Mouse (Mus musculus): Measurements from ENCODE around the gene Lgi2. TPM values are rescaled to one million over a fixed set of nuclear protein-coding genes. Genes with fewer than 3 reads are reported as not detected.

The Lgi2 gene
- polyA plus RNA-seq, 1 experiment from 2014 or later = 1.5 TPM

DNA sequence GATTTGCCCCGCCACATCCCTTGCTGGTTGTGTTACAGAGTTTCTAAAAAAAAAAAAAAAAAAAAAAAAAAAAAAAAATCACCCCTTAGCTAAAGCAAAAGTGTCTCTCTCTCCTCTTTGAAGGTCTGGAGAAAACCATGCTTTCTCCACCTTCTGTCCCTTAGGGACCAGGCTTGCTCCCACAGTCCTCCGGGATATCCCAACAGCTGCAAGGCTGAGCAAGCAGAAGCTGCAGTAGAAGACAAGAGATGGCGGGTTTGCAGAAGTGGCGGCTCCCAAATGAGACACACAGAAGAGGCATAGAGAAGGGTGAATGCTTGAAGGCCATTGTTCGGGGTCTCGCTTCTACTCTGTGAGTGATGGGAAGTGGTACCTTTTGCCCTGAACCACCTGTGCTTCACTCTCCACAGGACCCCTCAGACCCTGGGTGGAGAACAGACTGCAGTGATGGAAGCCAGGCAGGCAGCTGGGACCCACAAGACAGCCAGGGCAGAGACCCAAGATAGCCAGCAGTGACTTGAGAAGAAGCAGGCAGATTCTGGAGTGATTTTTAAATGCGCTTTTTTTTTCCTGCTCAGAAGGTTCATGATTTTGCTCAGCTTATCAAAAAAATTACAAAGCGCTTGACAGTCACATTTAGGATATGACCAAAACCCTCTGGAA, 39.8 kb downstream of the Lgi2 start:
- Histone ChIP-seq H3K9ac (ENCODE audit: low read length) (no peak overlapping the region), H3K4me2 (ENCODE audit: low read depth, low read length) (no peak overlapping the region), H3K4me1 (ENCODE audit: control insufficient read depth, insufficient read depth, low read length) (0 out of 2 replicates have a peak, but pooled peaks cover 3% of the 10 kb centered on the region), H3K4me3 (ENCODE audit: low read length) (no peak overlapping the region), H3K9me3 (replicated peaks; ENCODE audit: control insufficient read depth, low read length) (no peaks in the 10 kb centered on the region), H3K27ac (ENCODE audit: low read length) (no peak overlapping the region), H3K27me3 (ENCODE audit: control insufficient read depth, insufficient read depth, low read length) (no peaks in the 10 kb centered on the region), H3K36me3 (ENCODE audit: control insufficient read depth, insufficient read depth) (no peaks in the 10 kb centered on the region)
- 78% methylated on average over 8 of the region's 8 CpGs for WGBS
- ATAC-seq (replicated peaks; ENCODE audit: extremely low read depth, insufficient read depth, low FRiP score) = no peak

DNA sequence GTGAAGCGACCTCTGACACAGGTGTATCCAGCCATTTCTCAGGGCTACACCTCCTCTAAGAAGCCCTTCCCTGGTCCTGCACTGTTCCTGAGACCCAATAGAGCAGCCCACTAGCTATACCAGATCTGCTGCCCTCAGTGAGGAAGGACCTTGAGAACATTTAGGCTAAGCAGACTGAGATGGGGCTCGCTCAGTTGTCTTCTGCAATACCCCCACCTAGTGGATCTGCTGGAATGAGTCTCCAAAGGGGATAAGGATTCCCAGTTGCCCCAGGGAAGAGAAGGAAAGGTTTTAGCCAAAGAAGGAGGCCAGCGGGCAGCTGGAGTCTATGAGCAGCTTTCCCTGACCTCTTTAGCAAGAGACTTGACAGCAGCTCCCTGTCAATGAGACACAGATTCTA, 42.1 kb downstream of the Lgi2 start:
- Histone ChIP-seq H3K9me3 (replicated peaks; ENCODE audit: control insufficient read depth, low read length) (0 out of 2 replicates have a peak, but pooled peaks cover 3% of the 10 kb centered on the region), H3K27me3 (ENCODE audit: control insufficient read depth, insufficient read depth, low read length) (no peaks in the 10 kb centered on the region), H3K27ac (ENCODE audit: low read length) (no peak overlapping the region), H3K36me3 (ENCODE audit: control insufficient read depth, insufficient read depth) (no peaks in the 10 kb centered on the region), H3K9ac (ENCODE audit: low read length) (no peak overlapping the region), H3K4me1 (ENCODE audit: control insufficient read depth, insufficient read depth, low read length) (0 out of 2 replicates have a peak, but pooled peaks cover 3% of the 10 kb centered on the region), H3K4me3 (ENCODE audit: low read length) (no peak overlapping the region), H3K4me2 (ENCODE audit: low read depth, low read length) (no peak overlapping the region)
- ATAC-seq (replicated peaks; ENCODE audit: extremely low read depth, insufficient read depth, low FRiP score) = no peak; the same call in 1 of the 2 replicates
- WGBS = 47% methylated on average over 3 of the region's 3 CpGs

DNA sequence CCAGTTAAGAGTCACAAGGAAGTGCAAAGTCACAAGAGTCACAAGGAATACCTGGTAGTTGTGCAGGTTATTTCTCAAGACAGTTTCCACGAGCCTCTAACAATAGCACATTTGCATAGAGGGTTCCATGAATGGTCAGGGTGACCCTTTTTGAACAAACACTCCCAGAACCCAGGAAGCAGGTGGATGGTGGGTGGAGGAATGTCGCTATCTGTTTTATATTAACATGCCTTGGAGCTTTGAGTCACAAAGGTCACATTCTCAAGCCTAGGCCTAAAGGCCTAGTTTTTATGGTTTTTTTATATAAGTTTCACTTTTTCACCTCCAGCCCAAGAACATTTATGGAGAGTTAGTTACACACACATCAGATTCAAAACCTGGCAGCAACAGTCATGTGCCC, 46.3 kb downstream of the Lgi2 start:
- Histone ChIP-seq H3K27me3 (ENCODE audit: control insufficient read depth, insufficient read depth, low read length) (no peaks in the 10 kb centered on the region), H3K4me2 (ENCODE audit: low read depth, low read length) (no peak overlapping the region), H3K9ac (ENCODE audit: low read length) (no peak overlapping the region), H3K4me1 (ENCODE audit: control insufficient read depth, insufficient read depth, low read length) (peaks cover 3% of the 10 kb centered on the region; the same call in 1 of the 2 replicates), H3K9me3 (replicated peaks; ENCODE audit: control insufficient read depth, low read length) (0 out of 2 replicates have a peak, but pooled peaks cover 3% of the 10 kb centered on the region), H3K4me3 (ENCODE audit: low read length) (no peak overlapping the region), H3K36me3 (ENCODE audit: control insufficient read depth, insufficient read depth) (no peaks in the 10 kb centered on the region), H3K27ac (ENCODE audit: low read length) (no peak overlapping the region)
- no peak for ATAC-seq (replicated peaks; ENCODE audit: extremely low read depth, insufficient read depth, low FRiP score)
- WGBS = 81% methylated on average over 2 of the region's 2 CpGs

DNA sequence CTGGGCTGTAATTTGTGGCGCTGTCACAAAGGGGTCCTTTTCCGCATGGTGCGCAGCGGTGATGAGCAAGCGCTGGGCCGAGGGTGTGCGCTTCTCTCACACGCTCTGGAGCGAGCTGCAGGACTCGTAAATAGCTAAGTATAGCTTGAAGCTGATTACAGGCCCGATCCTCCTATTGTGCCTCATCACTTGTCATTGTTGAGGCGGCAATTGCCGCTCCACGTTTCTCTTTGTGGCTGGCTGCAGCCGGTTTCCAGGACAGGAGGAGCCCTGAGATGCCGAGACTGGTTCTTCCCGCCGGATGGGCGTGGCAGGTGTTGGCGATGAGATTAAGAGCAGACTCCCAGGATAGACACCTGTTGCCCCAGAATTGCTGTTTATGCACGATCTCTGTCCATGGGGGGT, 50.2 kb downstream of the Lgi2 start:
- peaks cover 3% of the 10 kb centered on the region; the same call in 1 of the 2 replicates for H3K4me1 ChIP-seq (ENCODE audit: control insufficient read depth, insufficient read depth, low read length)
- H3K4me2 ChIP-seq (ENCODE audit: low read depth, low read length) = peak overlapping the region; percentile 55
- H3K36me3 ChIP-seq (ENCODE audit: control insufficient read depth, insufficient read depth) = no peaks in the 10 kb centered on the region
- peak overlapping the region; percentile 38 for H3K4me3 ChIP-seq (ENCODE audit: low read length)
- H3K27ac ChIP-seq (ENCODE audit: low read length) = no peak overlapping the region
- no peak; the same call in 1 of the 2 replicates for ATAC-seq (replicated peaks; ENCODE audit: extremely low read depth, insufficient read depth, low FRiP score)
- H3K9ac ChIP-seq (ENCODE audit: low read length) = no peak overlapping the region
- WGBS = 18% methylated on average over 21 of the region's 21 CpGs
- no peaks in the 10 kb centered on the region for H3K27me3 ChIP-seq (ENCODE audit: control insufficient read depth, insufficient read depth, low read length)
- 0 out of 2 replicates have a peak, but pooled peaks cover 3% of the 10 kb centered on the region for H3K9me3 ChIP-seq (replicated peaks; ENCODE audit: control insufficient read depth, low read length)

DNA sequence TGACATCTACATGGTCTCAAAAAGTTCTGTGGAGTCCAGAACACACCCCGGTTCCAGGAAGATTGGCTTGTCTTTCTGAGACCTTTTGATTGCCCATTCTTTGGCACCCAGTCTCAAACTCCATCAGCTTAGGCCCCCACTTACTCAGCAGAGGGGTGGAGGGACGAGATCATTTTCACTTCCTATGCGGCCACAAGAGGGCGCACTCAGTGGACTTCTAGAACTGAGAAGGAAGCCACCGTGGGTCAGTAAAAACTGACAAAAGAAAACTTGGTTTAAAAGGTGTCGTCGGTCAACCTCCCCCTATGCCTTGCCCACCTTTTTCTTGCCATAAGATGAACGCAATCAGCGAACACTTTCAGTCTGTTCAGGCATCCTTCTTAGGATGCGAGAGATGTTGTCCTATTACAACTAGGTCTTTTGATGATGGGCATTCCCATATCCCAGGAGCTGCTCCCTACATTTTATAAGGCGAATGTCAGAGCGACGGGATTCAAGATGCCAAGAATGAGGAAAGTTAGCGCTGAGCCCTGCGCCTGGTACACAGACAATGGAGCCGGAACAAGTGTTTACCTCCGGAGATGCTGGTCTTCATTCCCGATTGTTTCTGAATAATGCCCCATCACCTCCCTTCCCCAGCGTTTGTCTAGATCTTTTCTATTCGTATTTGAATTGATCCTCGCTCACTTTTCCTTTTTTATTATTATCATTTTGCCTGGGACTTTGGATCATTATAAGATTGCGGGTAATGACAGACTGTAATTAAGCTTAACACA, 50.8 kb downstream of the Lgi2 start:
- H3K27me3 ChIP-seq (ENCODE audit: control insufficient read depth, insufficient read depth, low read length) = no peaks in the 10 kb centered on the region
- peak overlapping the region; percentile 55 for H3K4me2 ChIP-seq (ENCODE audit: low read depth, low read length)
- H3K9me3 ChIP-seq (replicated peaks; ENCODE audit: control insufficient read depth, low read length) = 0 out of 2 replicates have a peak, but pooled peaks cover 3% of the 10 kb centered on the region
- 35% methylated on average over 22 of the region's 22 CpGs for WGBS
- H3K4me3 ChIP-seq (ENCODE audit: low read length) = peak overlapping the region; percentile 38
- peaks cover 5% of the 10 kb centered on the region; the same call in 1 of the 2 replicates for H3K4me1 ChIP-seq (ENCODE audit: control insufficient read depth, insufficient read depth, low read length)
- no peak overlapping the region for H3K9ac ChIP-seq (ENCODE audit: low read length)
- no peak for ATAC-seq (replicated peaks; ENCODE audit: extremely low read depth, insufficient read depth, low FRiP score)
- no peak overlapping the region for H3K27ac ChIP-seq (ENCODE audit: low read length)
- H3K36me3 ChIP-seq (ENCODE audit: control insufficient read depth, insufficient read depth) = no peaks in the 10 kb centered on the region

DNA sequence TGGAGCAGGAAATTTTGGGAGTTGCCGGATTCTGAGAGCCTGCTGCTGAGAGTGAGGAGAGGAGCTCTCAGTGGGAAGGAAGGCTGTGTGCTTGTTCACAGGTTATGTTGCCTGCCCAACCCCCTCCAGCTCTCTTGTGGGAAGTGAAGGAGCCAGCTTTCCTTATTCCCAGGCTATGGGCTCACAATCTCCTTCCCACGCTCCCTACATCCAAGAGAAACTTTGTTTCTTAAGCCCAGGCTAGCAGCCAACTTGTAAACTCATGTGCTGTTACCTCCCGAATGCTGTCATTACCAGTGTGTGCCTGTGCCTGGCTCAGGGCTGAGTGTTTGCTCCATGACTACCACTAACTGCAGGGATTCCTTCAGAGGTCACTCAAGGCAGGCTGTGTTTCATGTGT, 55.2 kb downstream of the Lgi2 start:
- no peak overlapping the region for H3K4me3 ChIP-seq (ENCODE audit: low read length)

DNA sequence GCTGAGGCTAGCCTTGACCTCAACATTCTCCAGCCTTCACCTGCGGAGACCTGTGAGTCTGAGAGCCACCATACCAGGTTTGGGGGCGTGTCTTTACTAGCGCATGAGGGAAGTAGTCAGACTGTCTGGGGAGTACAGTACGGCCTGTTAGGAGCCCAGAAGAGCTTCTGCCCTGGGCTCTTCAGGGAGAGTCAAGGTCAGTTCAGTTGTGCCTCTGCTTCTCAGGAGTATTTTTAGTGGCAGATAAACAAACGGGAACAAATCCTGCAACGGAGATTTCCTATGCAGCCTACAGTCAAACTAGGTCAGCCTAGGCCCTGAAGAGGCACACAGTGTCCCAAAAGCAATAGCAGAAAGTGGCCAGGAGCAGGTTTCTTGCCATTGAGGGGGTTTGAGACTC, 56.8 kb downstream of the Lgi2 start:
- H3K9me3 ChIP-seq (replicated peaks; ENCODE audit: control insufficient read depth, low read length) = no peaks in the 10 kb centered on the region
- no peak overlapping the region for H3K4me2 ChIP-seq (ENCODE audit: low read depth, low read length)
- H3K27me3 ChIP-seq (ENCODE audit: control insufficient read depth, insufficient read depth, low read length) = no peaks in the 10 kb centered on the region
- H3K36me3 ChIP-seq (ENCODE audit: control insufficient read depth, insufficient read depth) = no peaks in the 10 kb centered on the region
- 54% methylated on average over 6 of the region's 6 CpGs for WGBS
- H3K9ac ChIP-seq (ENCODE audit: low read length) = no peak overlapping the region
- peak overlapping the region; percentile 73 for H3K27ac ChIP-seq (ENCODE audit: low read length)
- H3K4me1 ChIP-seq (ENCODE audit: control insufficient read depth, insufficient read depth, low read length) = 0 out of 2 replicates have a peak, but pooled peaks cover 4% of the 10 kb centered on the region
- peak; percentile 82 for ATAC-seq (replicated peaks; ENCODE audit: extremely low read depth, insufficient read depth, low FRiP score)
- H3K4me3 ChIP-seq (ENCODE audit: low read length) = no peak overlapping the region

More for the DNA sequence above, 55.2 kb downstream of the Lgi2 start:
- ATAC-seq (replicated peaks; ENCODE audit: extremely low read depth, insufficient read depth, low FRiP score) = no peak
- H3K36me3 ChIP-seq (ENCODE audit: control insufficient read depth, insufficient read depth) = no peaks in the 10 kb centered on the region
- no peaks in the 10 kb centered on the region for H3K27me3 ChIP-seq (ENCODE audit: control insufficient read depth, insufficient read depth, low read length)
- no peak overlapping the region for H3K27ac ChIP-seq (ENCODE audit: low read length)
- H3K4me1 ChIP-seq (ENCODE audit: control insufficient read depth, insufficient read depth, low read length) = peaks cover 8% of the 10 kb centered on the region; the same call in 1 of the 2 replicates
- WGBS = 61% methylated on average over 3 of the region's 3 CpGs
- H3K4me2 ChIP-seq (ENCODE audit: low read depth, low read length) = no peak overlapping the region
- no peak overlapping the region for H3K9ac ChIP-seq (ENCODE audit: low read length)
- no peaks in the 10 kb centered on the region for H3K9me3 ChIP-seq (replicated peaks; ENCODE audit: control insufficient read depth, low read length)

DNA sequence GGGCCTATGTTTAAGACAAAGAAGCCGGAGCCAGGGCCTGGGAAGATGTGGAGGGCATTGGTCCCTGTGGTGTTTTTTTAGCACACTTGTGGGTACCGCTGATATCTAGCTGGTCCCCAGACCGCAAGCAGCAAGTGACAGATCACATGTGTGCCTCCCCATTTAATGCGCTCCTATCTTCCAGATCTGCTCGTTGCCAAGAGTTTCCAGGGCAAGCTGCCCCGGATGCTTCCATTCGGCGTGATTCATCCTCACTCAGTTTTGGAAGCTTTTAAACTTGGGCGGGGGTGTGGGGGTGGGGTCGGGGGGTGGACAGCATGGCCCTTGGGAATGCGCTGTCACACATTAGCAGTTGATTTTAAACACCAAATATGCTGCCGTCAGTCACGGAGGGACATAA, 61.6 kb downstream of the Lgi2 start:
- Histone ChIP-seq H3K27ac (ENCODE audit: low read length) (no peak overlapping the region), H3K4me2 (ENCODE audit: low read depth, low read length) (no peak overlapping the region), H3K36me3 (ENCODE audit: control insufficient read depth, insufficient read depth) (no peaks in the 10 kb centered on the region), H3K4me3 (ENCODE audit: low read length) (no peak overlapping the region), H3K9me3 (replicated peaks; ENCODE audit: control insufficient read depth, low read length) (no peaks in the 10 kb centered on the region), H3K27me3 (ENCODE audit: control insufficient read depth, insufficient read depth, low read length) (no peaks in the 10 kb centered on the region), H3K4me1 (ENCODE audit: control insufficient read depth, insufficient read depth, low read length) (0 out of 2 replicates have a peak, but pooled peaks cover 2% of the 10 kb centered on the region), H3K9ac (ENCODE audit: low read length) (no peak overlapping the region)
- no peak for ATAC-seq (replicated peaks; ENCODE audit: extremely low read depth, insufficient read depth, low FRiP score)
- 78% methylated on average over 13 of the region's 13 CpGs for WGBS

DNA sequence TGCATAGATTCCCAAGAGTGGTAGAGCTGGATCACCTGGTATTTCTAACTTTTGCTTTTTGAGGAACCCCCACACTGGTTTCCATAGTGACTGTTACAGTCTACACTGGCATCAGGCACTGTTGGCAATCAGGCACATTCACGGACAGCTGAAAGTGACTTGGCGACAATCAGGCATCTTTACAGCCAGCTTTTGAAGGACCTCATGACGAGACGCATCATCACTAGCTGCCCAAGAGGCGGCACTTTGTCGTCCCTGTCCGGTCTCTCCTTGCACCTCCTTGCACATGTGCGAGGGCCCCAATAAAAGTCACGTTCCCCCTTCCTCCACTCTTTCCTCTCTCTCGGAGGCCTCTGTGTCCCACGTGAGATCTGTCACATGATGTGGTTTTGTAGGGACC, 62.1 kb downstream of the Lgi2 start:
- 0 out of 2 replicates have a peak, but pooled peaks cover under 1% of the 10 kb centered on the region for H3K4me1 ChIP-seq (ENCODE audit: control insufficient read depth, insufficient read depth, low read length)
- no peak overlapping the region for H3K4me2 ChIP-seq (ENCODE audit: low read depth, low read length)

More for the DNA sequence above, 62.1 kb downstream of the Lgi2 start:
- Histone ChIP-seq H3K4me3 (ENCODE audit: low read length) (no peak overlapping the region), H3K27me3 (ENCODE audit: control insufficient read depth, insufficient read depth, low read length) (no peaks in the 10 kb centered on the region), H3K9me3 (replicated peaks; ENCODE audit: control insufficient read depth, low read length) (no peaks in the 10 kb centered on the region), H3K36me3 (ENCODE audit: control insufficient read depth, insufficient read depth) (no peaks in the 10 kb centered on the region), H3K27ac (ENCODE audit: low read length) (no peak overlapping the region), H3K9ac (ENCODE audit: low read length) (no peak overlapping the region)
- whole genome bisulfite sequencing = 80% methylated on average over 11 of the region's 11 CpGs
- no peak for ATAC-seq (replicated peaks; ENCODE audit: extremely low read depth, insufficient read depth, low FRiP score)

All from heart, embryonic 16.5 days (tissue).